Mouse (Mus musculus) heart, embryonic 13.5 days (tissue): Measurements from ENCODE around the gene Mup1. TPM values are rescaled to one million over a fixed set of nuclear protein-coding genes. Genes with fewer than 3 reads are reported as not detected.
"Not testable (repeated sequence)": the region's sequence is repeated elsewhere in the genome, so short reads cannot be mapped to it uniquely, and the experiment has no call there.

Experiments used
- ATAC-seq: fragments of 200-750 bp; cut with Nextera tagmentation; 2 replicates; pipeline ENCODE4 v1.8.0; 2017; ENCODE audit warnings: moderate TSS enrichment; ENCODE audit not compliant: insufficient number of reproducible peaks, low FRiP score, low TSS enrichment; ENCODE audit errors: extremely low read depth
- H3K27ac ChIP-seq: fragments of 300-500 bp; sonication (generic); replicated peaks from 2 replicates; pipeline ENCODE4 v1.5.1; 2015; ENCODE audit warnings: moderate library complexity, mild to moderate bottlenecking, inconsistent platforms
- H3K27me3 ChIP-seq: fragments of 300-500 bp; sonication (generic); replicated peaks from 2 replicates; pipeline ENCODE4 v1.6.1; 2015; ENCODE audit warnings: mild to moderate bottlenecking, inconsistent platforms
- H3K36me3 ChIP-seq: fragments of 300-500 bp; sonication (generic); 2 replicates; pipeline ENCODE4 v1.6.1; 2015; ENCODE audit warnings: mild to moderate bottlenecking, inconsistent platforms
- H3K4me1 ChIP-seq: fragments of 300-500 bp; sonication (generic); 2 replicates; pipeline ENCODE4 v1.6.1; 2015; ENCODE audit warnings: inconsistent platforms
- H3K4me2 ChIP-seq: fragments of 300-500 bp; sonication (generic); 2 replicates; pipeline ENCODE4 v1.6.1; 2015; ENCODE audit warnings: inconsistent platforms, mild to moderate bottlenecking, moderate library complexity
- H3K4me3 ChIP-seq: fragments of 300-500 bp; sonication (generic); 2 replicates; pipeline ENCODE4 v1.5.1; 2015; ENCODE audit warnings: moderate library complexity, mild to moderate bottlenecking, inconsistent platforms
- H3K9ac ChIP-seq: fragments of 300-500 bp; sonication (generic); 2 replicates; pipeline ENCODE4 v1.6.1; 2015; ENCODE audit warnings: inconsistent platforms, mild to moderate bottlenecking, moderate library complexity
- H3K9me3 ChIP-seq: fragments of 300-500 bp; sonication (generic); 2 replicates; pipeline ENCODE4 v1.6.1; 2016; ENCODE audit warnings: inconsistent platforms
- WGBS: fragments of 180-500 bp; shearing (Covaris S2); methylation state at CpG from one replicate; pipeline ENCODE4 v1.1.7; 2015; ENCODE audit warnings: mixed read lengths; 5-methylcytosine and 5-hydroxymethylcytosine counted together
- polyA plus RNA-seq: library from polyadenylated mRNA; unstranded; fragments of >200 nt; fragmentation: Nextera tagmentation; extraction: Ambion mirVana; gene quantifications from 2 replicates; pipeline ENCODE4 v1.2.1, GENCODE M21; 2015

Gene Mup1
- not detected in 2 replicates for polyA plus RNA-seq

- 78% methylated on average over 2 of the region's 4 CpGs for WGBS
- not testable (repeated sequence) for H3K9me3 ChIP-seq, H3K36me3 ChIP-seq, H3K27me3 ChIP-seq, H3K4me1 ChIP-seq, H3K4me2 ChIP-seq, H3K4me3 ChIP-seq, H3K27ac ChIP-seq, ATAC-seq, H3K9ac ChIP-seq
These were observed at the start of gene Mup1 for GRCm38 (mm10) chr4:60501860-60502259. Gene Mup1 (minus strand): TSS chr4:60501960.

Other genes with a start within 250 kb of the Mup1 start
- gene Mup9, start 80.0 kb downstream of the Mup1 start, polyA plus RNA-seq: not detected in 2 replicates
- gene Mup10, start 80.2 kb upstream of the Mup1 start, polyA plus RNA-seq: not detected in 2 replicates
- gene Mup11, start 160.5 kb upstream of the Mup1 start, polyA plus RNA-seq: not detected in 2 replicates
- not detected in 2 replicates for gene Mup12, start 239.4 kb upstream of the Mup1 start, polyA plus RNA-seq